Mouse (Mus musculus) limb, embryonic 13.5 days (tissue): ENCODE data around the gene Slc44a1. TPM values are rescaled to one million over a fixed set of nuclear protein-coding genes. Genes with fewer than 3 reads are reported as not detected.
A peak's percentile ranks its signal among the peaks of the same experiment; 100 is the strongest.

ENCODE experiments used
- ATAC-seq: fragments of 200-750 bp; cut with Nextera tagmentation; 2 replicates; pipeline ENCODE4 v1.8.0; 2017; ENCODE audit warnings: low read depth, moderate number of reproducible peaks, moderate TSS enrichment; ENCODE audit not compliant: low FRiP score
- H3K27ac ChIP-seq: fragments of 300-500 bp; sonication (generic); 2 replicates; pipeline ENCODE4 v1.5.1; 2015; ENCODE audit warnings: inconsistent platforms, mild to moderate bottlenecking, moderate library complexity
- H3K27me3 ChIP-seq: fragments of 300-500 bp; sonication (generic); 2 replicates; pipeline ENCODE4 v1.6.1; 2015; ENCODE audit warnings: mild to moderate bottlenecking, inconsistent platforms
- H3K36me3 ChIP-seq: fragments of 300-500 bp; sonication (generic); 2 replicates; pipeline ENCODE4 v1.6.1; 2015; ENCODE audit warnings: inconsistent platforms, mild to moderate bottlenecking, moderate library complexity
- H3K4me1 ChIP-seq: fragments of 300-500 bp; sonication (generic); 2 replicates; pipeline ENCODE4 v1.6.1; 2015; ENCODE audit warnings: inconsistent platforms
- H3K4me2 ChIP-seq: fragments of 300-500 bp; sonication (generic); replicated peaks from 2 replicates; pipeline ENCODE4 v1.6.1; 2015; ENCODE audit warnings: inconsistent platforms, mild to moderate bottlenecking, moderate library complexity
- H3K4me3 ChIP-seq: fragments of 300-500 bp; sonication (generic); 2 replicates; pipeline ENCODE4 v1.5.1; 2015; ENCODE audit warnings: moderate library complexity, mild to moderate bottlenecking, inconsistent platforms
- H3K9ac ChIP-seq: fragments of 300-500 bp; sonication (generic); 2 replicates; pipeline ENCODE4 v1.6.1; 2015; ENCODE audit warnings: mild to moderate bottlenecking, inconsistent platforms
- H3K9me3 ChIP-seq: fragments of 300-500 bp; sonication (generic); 2 replicates; pipeline ENCODE4 v1.6.1; 2016; ENCODE audit warnings: inconsistent platforms
- WGBS: fragments of 180-500 bp; shearing (Covaris S2); methylation state at CpG from one replicate; pipeline ENCODE4 v1.1.7; 2015; 5-methylcytosine and 5-hydroxymethylcytosine counted together
- polyA plus RNA-seq: library from polyadenylated mRNA; unstranded; fragments of >200 nt; fragmentation: Nextera tagmentation; extraction: Ambion mirVana; gene quantifications from 2 replicates; pipeline ENCODE4 v1.2.1, GENCODE M21; 2015

The Slc44a1 gene
- polyA plus RNA-seq, 1 experiment from 2014 or later, result 30.9 TPM

DNA sequence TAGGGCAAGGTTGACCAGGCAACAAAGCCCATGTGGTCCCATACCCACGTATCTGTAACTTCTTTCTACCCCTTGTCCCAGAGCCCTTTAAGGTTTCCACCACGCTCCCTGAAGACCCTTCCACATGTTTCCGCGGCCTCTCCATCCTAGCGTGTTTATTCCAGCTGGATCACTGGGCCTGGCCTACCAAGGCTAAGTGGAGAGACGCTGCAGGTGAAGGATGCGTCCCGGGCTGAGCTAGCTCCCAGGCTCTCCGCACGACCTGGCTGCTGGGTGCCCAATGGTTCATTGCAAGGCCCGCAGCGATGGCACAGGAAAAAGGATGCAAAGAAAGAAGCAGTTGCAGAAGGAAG lies 190.7 kb downstream of the Slc44a1 start:
- Histone ChIP-seq H3K4me3 (peak overlapping the region; percentile 75), H3K27me3 (no peaks in the 10 kb centered on the region), H3K36me3 (no peaks in the 10 kb centered on the region), H3K9ac (peak overlapping the region; percentile 85), H3K4me2 (peak overlapping the region; percentile 77), H3K27ac (0 out of 2 replicates have a peak overlapping the region, but pooled peaks have one; percentile 33), H3K4me1 (peaks cover 15% of the 10 kb centered on the region), H3K9me3 (no peaks in the 10 kb centered on the region)
- 7% methylated on average over 12 of the region's 12 CpGs for WGBS
- ATAC-seq, result peak; percentile 48

DNA sequence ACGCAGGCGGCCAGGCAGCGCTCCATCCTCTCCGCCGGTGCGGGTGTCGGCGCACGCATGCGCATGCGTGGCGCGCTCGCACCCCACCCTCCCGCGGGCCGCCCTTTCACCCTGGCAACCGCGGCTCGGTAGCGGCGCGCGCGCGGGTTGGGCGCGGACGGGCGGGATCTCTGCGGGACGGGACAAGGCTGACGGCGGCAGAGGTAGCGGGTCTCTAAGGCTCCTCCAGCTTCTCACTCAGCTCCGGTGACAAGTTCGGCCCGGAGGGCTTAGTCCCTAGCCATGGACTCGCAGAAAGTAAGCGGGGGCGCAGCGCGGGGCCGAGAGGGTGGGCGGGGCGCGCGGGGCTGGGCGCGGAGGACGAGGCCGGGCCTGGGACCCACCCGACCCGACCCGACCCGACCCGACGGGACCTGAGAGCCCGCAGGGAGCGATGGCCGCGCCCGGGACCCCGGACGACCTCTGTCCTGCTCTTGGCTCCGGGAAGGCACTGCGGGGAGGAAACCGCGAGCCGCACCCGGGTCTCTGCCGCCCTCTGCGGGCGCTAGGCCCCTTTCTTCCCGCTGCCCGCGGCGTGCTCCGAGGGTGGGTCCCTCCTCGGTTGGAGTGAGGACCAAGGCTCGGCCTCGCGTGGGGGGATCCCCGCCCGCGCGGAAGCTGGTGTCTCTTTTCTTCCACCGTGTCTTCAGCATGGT lies 191.2 kb downstream of the Slc44a1 start, which contains the start of gene Fsd1l:
Gene Fsd1l (plus strand): TSS at position 156 of the 695 bp plus-strand sequence.
- Histone ChIP-seq H3K4me2 (peak within 1 kb of the TSS; percentile 77), H3K9ac (peak within 1 kb of the TSS; percentile 85), H3K4me1 (peaks cover 15% of the 10 kb centered on the region), H3K27me3 (no peaks in the 10 kb centered on the region), H3K9me3 (no peaks in the 10 kb centered on the region), H3K36me3 (no peaks in the 10 kb centered on the region; the same call in 1 of the 2 replicates), H3K4me3 (peak within 1 kb of the TSS; percentile 75), H3K27ac (peak within 1 kb of the TSS; percentile 33; the same call in 1 of the 2 replicates)
- WGBS, result under 1% methylated on average over 72 of the region's 88 CpGs
- ATAC-seq, result peak; percentile 82

DNA sequence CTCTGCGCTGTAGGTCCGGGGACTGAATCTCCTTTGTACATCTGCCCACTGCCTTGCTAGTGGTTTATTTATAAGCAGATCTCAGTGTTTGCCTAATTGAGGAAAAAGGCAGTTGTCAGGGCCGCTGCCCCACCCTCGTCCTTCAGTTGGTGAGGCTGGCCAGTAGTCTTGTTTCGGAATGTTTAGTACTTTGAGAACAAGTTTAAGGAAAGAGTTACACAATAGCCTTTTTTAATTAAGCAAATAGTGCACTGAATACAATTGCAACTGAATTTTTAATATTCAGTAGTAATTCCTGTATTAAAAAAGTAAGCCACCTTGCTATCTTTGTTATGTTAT lies 191.8 kb downstream of the Slc44a1 start:
- peak overlapping the region; percentile 75 for H3K4me3 ChIP-seq
- peak overlapping the region; percentile 77 for H3K4me2 ChIP-seq
- WGBS, result under 1% methylated on average over 5 of the region's 5 CpGs
- H3K27ac ChIP-seq, result no peak overlapping the region; the same call in 1 of the 2 replicates
- no peak for ATAC-seq
- H3K9me3 ChIP-seq, result no peaks in the 10 kb centered on the region
- H3K36me3 ChIP-seq, result no peaks in the 10 kb centered on the region; the same call in 1 of the 2 replicates
- peak overlapping the region; percentile 85 for H3K9ac ChIP-seq
- H3K27me3 ChIP-seq, result no peaks in the 10 kb centered on the region
- peaks cover 18% of the 10 kb centered on the region for H3K4me1 ChIP-seq

DNA sequence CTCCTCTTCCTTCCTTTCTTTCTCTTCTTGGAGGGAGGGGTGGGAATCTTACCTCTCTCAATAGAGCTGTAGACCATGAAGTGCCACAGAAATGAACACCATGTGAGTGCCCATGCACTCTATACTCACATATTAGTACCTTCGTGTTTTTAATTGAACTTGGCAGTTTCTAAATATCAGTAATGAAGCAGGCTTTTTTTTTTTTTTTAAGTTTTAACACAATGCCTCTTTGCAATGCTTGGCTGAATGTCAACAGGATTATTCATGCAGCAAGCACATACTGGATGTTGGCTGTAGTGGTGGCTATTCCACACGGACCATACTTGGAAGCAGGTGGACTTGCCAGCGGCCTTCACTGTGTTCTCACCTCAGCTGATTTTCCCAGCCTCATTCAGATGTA lies 195.1 kb downstream of the Slc44a1 start:
- no peak overlapping the region for H3K4me2 ChIP-seq
- no peak overlapping the region for H3K9ac ChIP-seq
- no peaks in the 10 kb centered on the region for H3K9me3 ChIP-seq
- no peak overlapping the region for H3K4me3 ChIP-seq
- H3K27ac ChIP-seq, result no peak overlapping the region
- H3K36me3 ChIP-seq, result no peaks in the 10 kb centered on the region; the same call in 1 of the 2 replicates
- no peak for ATAC-seq
- H3K4me1 ChIP-seq, result peaks cover 21% of the 10 kb centered on the region
- H3K27me3 ChIP-seq, result no peaks in the 10 kb centered on the region
- 84% methylated on average over 3 of the region's 3 CpGs for WGBS

DNA sequence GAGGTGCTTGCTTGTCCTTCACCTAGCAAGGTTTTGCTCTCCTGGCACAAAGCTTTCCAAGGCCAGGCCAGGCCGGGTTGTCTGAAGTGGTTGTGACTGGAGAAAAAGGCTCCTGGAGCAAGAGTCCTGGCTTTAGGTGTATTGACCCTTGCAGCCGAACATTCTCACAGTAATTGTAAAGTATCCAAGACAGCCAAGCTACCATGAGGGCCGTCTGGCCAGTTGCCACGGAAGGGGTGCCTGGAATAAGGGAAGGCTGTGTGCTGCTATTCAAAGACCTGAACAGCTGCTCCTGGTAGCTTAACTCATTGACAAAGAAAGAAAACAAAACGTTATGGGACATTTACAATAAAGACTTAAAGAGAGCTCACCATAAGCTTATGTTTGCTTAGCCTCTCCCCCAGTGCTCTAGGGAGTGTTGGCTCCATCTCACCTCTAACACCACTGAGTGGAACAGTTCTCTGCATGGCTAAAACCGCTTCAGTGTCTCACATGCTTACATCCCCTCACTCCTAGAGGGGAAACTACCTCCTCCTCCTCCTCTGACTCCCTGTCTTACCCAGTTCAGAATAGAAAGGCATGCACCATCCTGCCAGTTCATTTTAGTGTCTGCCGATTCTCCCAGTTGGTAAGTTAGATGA lies 197.2 kb downstream of the Slc44a1 start:
- Histone ChIP-seq H3K27me3 (no peaks in the 10 kb centered on the region), H3K36me3 (peaks cover 11% of the 10 kb centered on the region), H3K4me3 (no peak overlapping the region), H3K9ac (no peak overlapping the region), H3K4me2 (no peak overlapping the region), H3K9me3 (peaks cover 7% of the 10 kb centered on the region; the same call in 1 of the 2 replicates), H3K4me1 (peaks cover 16% of the 10 kb centered on the region), H3K27ac (no peak overlapping the region)
- ATAC-seq, result peak; percentile 69
- 67% methylated on average over 7 of the region's 7 CpGs for WGBS

DNA sequence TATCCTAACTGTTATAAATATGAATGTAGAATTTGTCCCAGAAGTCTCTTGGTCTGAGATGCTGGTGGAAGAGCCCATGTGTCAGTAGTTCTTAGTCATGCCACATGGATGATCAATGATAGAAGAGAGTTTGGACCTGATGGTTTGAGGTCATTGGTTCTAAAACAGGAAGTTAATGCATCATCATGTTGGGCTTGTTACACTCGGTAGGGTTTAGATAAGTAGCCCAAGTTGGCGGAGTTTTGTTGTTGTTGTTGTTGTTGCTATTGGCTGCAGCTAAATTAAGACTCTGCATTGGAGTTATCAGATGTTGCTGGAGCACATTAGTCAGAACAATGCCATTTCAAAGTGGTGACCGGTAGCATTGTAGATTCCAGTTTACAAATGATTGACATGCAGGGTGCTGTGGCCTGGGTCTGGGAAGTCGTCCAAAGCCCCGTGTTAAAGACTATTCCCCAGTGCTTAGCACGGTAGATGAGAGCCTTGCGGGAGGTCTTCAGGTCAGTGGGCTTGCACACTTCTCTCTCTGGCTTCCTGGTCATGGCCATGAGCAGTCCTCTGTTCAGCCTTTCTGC lies 198.4 kb downstream of the Slc44a1 start:
- Histone ChIP-seq H3K27me3 (no peaks in the 10 kb centered on the region), H3K27ac (no peak overlapping the region), H3K36me3 (peaks cover 11% of the 10 kb centered on the region), H3K4me1 (peaks cover 6% of the 10 kb centered on the region), H3K4me2 (no peak overlapping the region), H3K9ac (no peak overlapping the region), H3K4me3 (no peak overlapping the region), H3K9me3 (peaks cover 7% of the 10 kb centered on the region; the same call in 1 of the 2 replicates)
- ATAC-seq, result no peak
- WGBS, result 87% methylated on average over 7 of the region's 7 CpGs

DNA sequence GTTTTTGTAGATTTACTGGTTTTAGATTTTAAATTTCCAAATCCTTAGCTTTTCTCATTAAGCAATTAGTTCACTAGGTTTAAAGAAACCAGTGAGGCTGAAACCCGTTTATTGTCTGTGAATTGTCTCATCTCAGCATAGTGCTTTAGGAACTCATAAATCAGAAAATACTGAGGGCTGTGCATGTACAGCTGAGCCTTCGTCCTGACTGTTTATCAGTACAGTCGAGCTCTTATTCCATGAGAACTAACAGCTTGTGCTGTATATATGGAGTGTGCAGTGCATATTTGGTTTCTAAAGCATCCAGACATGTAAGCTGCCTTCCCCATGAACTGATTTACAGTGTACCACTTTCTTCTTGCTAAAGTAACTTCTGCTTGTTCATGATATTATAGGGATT lies 217.8 kb downstream of the Slc44a1 start:
- Histone ChIP-seq H3K27ac (no peak overlapping the region), H3K4me3 (no peak overlapping the region), H3K9ac (no peak overlapping the region), H3K27me3 (no peaks in the 10 kb centered on the region), H3K36me3 (peaks cover 35% of the 10 kb centered on the region), H3K4me1 (no peaks in the 10 kb centered on the region), H3K9me3 (no peaks in the 10 kb centered on the region), H3K4me2 (no peak overlapping the region)
- no peak for ATAC-seq
- WGBS, result 71% methylated on average over 3 of the region's 3 CpGs

DNA sequence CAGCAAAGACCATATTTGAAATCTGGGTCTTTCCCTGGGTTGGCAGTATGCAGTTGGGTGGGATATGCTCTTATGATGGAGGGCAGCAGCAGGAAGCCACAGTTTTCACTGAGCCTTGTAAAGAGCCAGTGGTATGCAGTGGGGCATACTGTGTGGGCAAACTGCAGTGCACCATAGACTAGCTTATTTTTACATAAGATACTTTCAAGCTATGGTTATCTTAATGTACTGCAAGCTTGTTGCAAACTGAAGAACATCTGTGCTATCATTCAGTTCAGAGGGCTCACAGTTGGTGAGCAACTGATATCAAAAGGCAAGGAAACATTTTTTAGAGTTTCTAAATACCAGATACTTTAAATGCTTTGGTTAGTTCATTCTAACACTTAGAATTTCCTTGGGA lies 220.5 kb downstream of the Slc44a1 start:
- no peak overlapping the region for H3K27ac ChIP-seq
- H3K4me1 ChIP-seq, result no peaks in the 10 kb centered on the region
- no peak for ATAC-seq
- H3K36me3 ChIP-seq, result peaks cover 33% of the 10 kb centered on the region
- H3K9ac ChIP-seq, result no peak overlapping the region
- H3K4me3 ChIP-seq, result no peak overlapping the region
- H3K9me3 ChIP-seq, result no peaks in the 10 kb centered on the region
- H3K4me2 ChIP-seq, result no peak overlapping the region
- H3K27me3 ChIP-seq, result no peaks in the 10 kb centered on the region

Other genes starting within 250 kb of the Slc44a1 start
- gene Fsd1l, start 191.1 kb downstream of the Slc44a1 start, polyA plus RNA-seq, result 16.8 and 17.4 TPM in 2 replicates